Comparison of ENCODE assay signal across 8 mouse cellular contexts in genomic region chr5:35756997-35757638, GRCm38 (mm10). TPM values are rescaled to one million over a fixed set of nuclear protein-coding genes. Genes with fewer than 3 reads are reported as not detected.
A peak's percentile ranks its signal among the peaks of the same experiment; 100 is the strongest.
DNase-seq lines count a peak whose midpoint lies in the region; ATAC-seq lines count a peak whose summit lies in the region.

No protein-coding gene starts in this region.

- peak; percentile 40; the same call in 1 of the 2 replicates for ATAC-seq in kidney, embryonic 16.5 days (ENCODE audit: low FRiP score, low TSS enrichment)
- peak; percentile 51 for ATAC-seq in forebrain, embryonic 13.5 days
- ATAC-seq in liver, embryonic 15.5 days (ENCODE audit: insufficient read depth) = peak; percentile 25

- peaks cover 9% of the 10 kb centered on the region; the same call in 1 of the 2 replicates for H3K4me1 ChIP-seq in kidney, embryonic 16.5 days (ENCODE audit: insufficient read depth, low read length)
- peaks cover 14% of the 10 kb centered on the region for H3K4me1 ChIP-seq in forebrain, embryonic 13.5 days
- peaks cover 16% of the 10 kb centered on the region for H3K4me1 ChIP-seq in liver, embryonic 15.5 days (replicated peaks)

- H3K9ac ChIP-seq in kidney, embryonic 16.5 days (replicated peaks; ENCODE audit: low read length) = peak overlapping the region; percentile 25; the same call in 1 of the 2 replicates
- peak overlapping the region; percentile 59 for H3K9ac ChIP-seq in forebrain, embryonic 13.5 days
- no peak overlapping the region for H3K9ac ChIP-seq in liver, embryonic 15.5 days

- DNase-seq in kidney, adult 11 months = no peak
- peak; percentile 93 for DNase-seq in brain, adult 2 months (ENCODE audit: low read depth, low spot score)
- DNase-seq in layer of hippocampus, adult 18-20 months (ENCODE audit: low spot score in 2 of 2) = peak; percentile 81 to 85
- DNase-seq in right cerebral cortex, adult 18-20 months = peak; percentile 88
- DNase-seq in gastrocnemius, postnatal 10 days = no peak

- H3K36me3 ChIP-seq in kidney, embryonic 16.5 days (ENCODE audit: insufficient read depth, low read length) = no peaks in the 10 kb centered on the region
- H3K36me3 ChIP-seq in forebrain, embryonic 13.5 days (ENCODE audit: poor library complexity, severe bottlenecking) = no peaks in the 10 kb centered on the region
- no peaks in the 10 kb centered on the region for H3K36me3 ChIP-seq in liver, embryonic 15.5 days (replicated peaks)

- H3K27ac ChIP-seq in kidney, embryonic 16.5 days (ENCODE audit: low read length) = no peak overlapping the region
- peak overlapping the region; percentile 16; the same call in 1 of the 2 replicates for H3K27ac ChIP-seq in forebrain, embryonic 13.5 days
- no peak overlapping the region for H3K27ac ChIP-seq in liver, embryonic 15.5 days (replicated peaks)

- H3K9me3 ChIP-seq in kidney, embryonic 16.5 days (ENCODE audit: low read length) = no peaks in the 10 kb centered on the region
- H3K9me3 ChIP-seq in forebrain, embryonic 13.5 days (replicated peaks) = no peaks in the 10 kb centered on the region
- H3K9me3 ChIP-seq in liver, embryonic 15.5 days (replicated peaks) = no peaks in the 10 kb centered on the region

- peaks cover 35% of the 10 kb centered on the region for H3K27me3 ChIP-seq in kidney, embryonic 16.5 days (ENCODE audit: insufficient read depth, low read length)
- H3K27me3 ChIP-seq in forebrain, embryonic 13.5 days = peaks cover 48% of the 10 kb centered on the region
- H3K27me3 ChIP-seq in liver, embryonic 15.5 days = peaks cover 51% of the 10 kb centered on the region

- peak overlapping the region; percentile 64 for H3K4me3 ChIP-seq in kidney, embryonic 16.5 days (ENCODE audit: low read length)
- peak overlapping the region; percentile 60 for H3K4me3 ChIP-seq in forebrain, embryonic 13.5 days
- H3K4me3 ChIP-seq in liver, embryonic 15.5 days (replicated peaks) = peak overlapping the region; percentile 56

- peak overlapping the region; percentile 94 for H3K4me2 ChIP-seq in kidney, embryonic 16.5 days (replicated peaks; ENCODE audit: low read depth, low read length)
- peak overlapping the region; percentile 99 for H3K4me2 ChIP-seq in forebrain, embryonic 13.5 days
- H3K4me2 ChIP-seq in liver, embryonic 15.5 days = peak overlapping the region; percentile 83

- 12% methylated on average over 25 of the region's 26 CpGs for WGBS in kidney, embryonic 16.5 days
- 8% methylated on average over 19 of the region's 26 CpGs for WGBS in forebrain, embryonic 13.5 days
- WGBS in liver, embryonic 15.5 days (ENCODE audit: insufficient replicate concordance) = 6% methylated on average over 26 of the region's 26 CpGs

RNA-seq across cellular contexts. Expression of gene Ablim2, which starts 0.6 kb away (rescaled TPM):
- 2.8 and 3.0 TPM in 2 replicates for polyA plus RNA-seq in kidney, embryonic 16.5 days (2015; fragmentation: Nextera tagmentation; extraction: Ambion mirVana)
- polyA plus RNA-seq in forebrain, embryonic 13.5 days (2015; fragmentation: Nextera tagmentation; extraction: Ambion mirVana) = 2.0 and 3.5 TPM in 2 replicates
- 100 to 1,000 TPM; 131 to 142 TPM for total RNA-seq in layer of hippocampus, adult 18-20 months (2021)
- polyA plus RNA-seq in liver, embryonic 15.5 days (2015; fragmentation: Nextera tagmentation; extraction: Ambion mirVana) = 0.36 and 0.52 TPM in 2 replicates
- 10 to 100 TPM; 51.3 to 68.7 TPM for total RNA-seq in gastrocnemius, postnatal 10 days (2021)

RNA-seq across cellular contexts. Expression of gene Sh3tc1, which starts 17.3 kb away (rescaled TPM):
- polyA plus RNA-seq in kidney, embryonic 16.5 days (2015; fragmentation: Nextera tagmentation; extraction: Ambion mirVana) = 25.2 and 27.6 TPM in 2 replicates
- 1.7 and 2.1 TPM in 2 replicates for polyA plus RNA-seq in forebrain, embryonic 13.5 days (2015; fragmentation: Nextera tagmentation; extraction: Ambion mirVana)
- total RNA-seq in layer of hippocampus, adult 18-20 months (2021) = 1 to 10 TPM; 1.5 to 2.6 TPM
- polyA plus RNA-seq in liver, embryonic 15.5 days (2015; fragmentation: Nextera tagmentation; extraction: Ambion mirVana) = 2.7 and 3.3 TPM in 2 replicates
- 1 to 10 TPM; 3.7 to 5.2 TPM for total RNA-seq in gastrocnemius, postnatal 10 days (2021)

Comparison
In these comparisons a context has a peak if more than half of its experiments do, and no peak if none do; other contexts are left out.
1. DNase-seq: peak in brain, adult 2 months (single experiment), layer of hippocampus, adult 18-20 months (2 of 2) and right cerebral cortex, adult 18-20 months (single experiment); none in kidney, adult 11 months (single experiment) and gastrocnemius, postnatal 10 days (single experiment).
2. Peak in every context shown above with its lines, with median percentiles within 50 percentile points of each other: ATAC-seq, H3K4me2 ChIP-seq and H3K4me3 ChIP-seq.